Comparison of ENCODE assay signal across 8 mouse cellular contexts in the genomic region with DNA sequence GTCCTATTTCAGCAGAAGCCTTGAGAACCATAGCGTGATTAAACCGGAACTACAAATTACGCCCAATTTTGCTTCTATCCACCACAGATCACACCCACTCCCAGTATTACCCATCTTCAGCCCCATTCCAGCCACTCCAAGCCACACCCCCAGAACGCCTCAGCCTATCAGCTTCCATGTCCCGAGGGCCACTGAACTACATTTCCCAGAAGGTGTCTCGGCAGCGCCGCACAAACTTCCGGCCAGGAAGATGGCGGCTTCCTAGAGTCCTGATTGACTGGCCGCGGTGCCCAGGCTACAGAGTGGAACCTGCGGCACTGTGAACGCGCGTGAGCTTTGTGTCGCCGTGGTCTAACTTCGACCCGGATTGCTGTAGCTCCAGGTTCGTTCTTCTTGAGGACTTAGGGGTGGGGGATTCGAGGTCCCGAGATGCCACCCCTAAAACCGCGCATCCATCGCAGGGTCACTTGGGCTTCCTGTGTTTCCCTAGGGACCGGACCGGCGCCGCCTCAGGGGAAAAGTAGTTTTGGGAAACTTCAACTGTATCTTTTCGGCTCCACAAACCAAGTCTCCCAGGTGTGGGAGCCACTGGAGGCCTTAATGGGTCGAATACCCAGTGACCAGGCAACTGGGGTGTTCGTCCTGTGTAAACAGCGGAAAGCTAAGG. TPM values are rescaled to one million over a fixed set of nuclear protein-coding genes. Genes with fewer than 3 reads are reported as not detected.
DNase-seq lines count a peak whose midpoint lies in the region; ATAC-seq and TF ChIP-seq lines count a peak whose summit lies in the region.

A gene (plus strand): TSS at position 223 of the 667 bp plus-strand sequence.

- no peak for TF ChIP-seq CTCF in kidney, adult 2 months (conservative IDR thresholded peaks at IDR 0.05; ENCODE audit: insufficient read depth, insufficient read length, low read depth, low read length)
- TF ChIP-seq CTCF in spleen, adult 2 months (IDR thresholded peaks at IDR 0.05; ENCODE audit: extremely low read depth, insufficient read depth, insufficient read length, insufficient replicate concordance), result no peak

- no peaks in the 10 kb centered on the region for H3K27me3 ChIP-seq in embryonic facial prominence, embryonic 13.5 days
- H3K27me3 ChIP-seq in kidney, adult 2 months (replicated peaks; ENCODE audit: control insufficient read depth, insufficient read depth, low read length), result no peaks in the 10 kb centered on the region
- no peaks in the 10 kb centered on the region for H3K27me3 ChIP-seq in limb, embryonic 12.5 days
- no peaks in the 10 kb centered on the region for H3K27me3 ChIP-seq in midbrain, embryonic 15.5 days (replicated peaks)
- H3K27me3 ChIP-seq in spleen, adult 2 months (ENCODE audit: control insufficient read depth, insufficient read depth, low read length), result no peaks in the 10 kb centered on the region

- no peak for TF ChIP-seq POLR2A in kidney, adult 2 months (IDR thresholded peaks at IDR 0.05; ENCODE audit: low read depth, low read length)
- peak; percentile 65; the same call in 1 of the 2 replicates for TF ChIP-seq POLR2A in spleen, adult 2 months (IDR thresholded peaks at IDR 0.05; ENCODE audit: low read depth, low read length)

- H3K36me3 ChIP-seq in embryonic facial prominence, embryonic 13.5 days, result peaks cover 25% of the 10 kb centered on the region
- H3K36me3 ChIP-seq in kidney, adult 2 months (ENCODE audit: control insufficient read depth, insufficient read depth, low read length), result no peaks in the 10 kb centered on the region
- peaks cover 25% of the 10 kb centered on the region for H3K36me3 ChIP-seq in limb, embryonic 12.5 days
- peaks cover 11% of the 10 kb centered on the region; the same call in 1 of the 2 replicates for H3K36me3 ChIP-seq in midbrain, embryonic 15.5 days (replicated peaks)
- H3K36me3 ChIP-seq in spleen, adult 2 months (ENCODE audit: control insufficient read depth, insufficient read depth, low read length), result peaks cover 7% of the 10 kb centered on the region; the same call in 1 of the 2 replicates

- 1% methylated on average over 34 of the region's 34 CpGs for WGBS in embryonic facial prominence, embryonic 13.5 days
- under 1% methylated on average over 34 of the region's 34 CpGs for WGBS in kidney, adult 2 months
- under 1% methylated on average over 34 of the region's 34 CpGs for WGBS in limb, embryonic 12.5 days
- under 1% methylated on average over 34 of the region's 34 CpGs for WGBS in midbrain, embryonic 15.5 days
- WGBS in spleen, adult 2 months, result under 1% methylated on average over 34 of the region's 34 CpGs

- ATAC-seq in embryonic facial prominence, embryonic 13.5 days (ENCODE audit: insufficient number of reproducible peaks, insufficient read depth, low FRiP score, low TSS enrichment, low read depth), result peak; percentile 93
- peak; percentile 89 for ATAC-seq in limb, embryonic 12.5 days (ENCODE audit: insufficient number of reproducible peaks, insufficient read depth, low FRiP score, low TSS enrichment, low read depth)
- ATAC-seq in midbrain, embryonic 15.5 days (replicated peaks), result peak; percentile 98

- H3K9me3 ChIP-seq in embryonic facial prominence, embryonic 13.5 days, result no peaks in the 10 kb centered on the region
- H3K9me3 ChIP-seq in limb, embryonic 12.5 days, result no peaks in the 10 kb centered on the region
- no peaks in the 10 kb centered on the region for H3K9me3 ChIP-seq in midbrain, embryonic 15.5 days

- H3K4me3 ChIP-seq in embryonic facial prominence, embryonic 13.5 days, result peak within 1 kb of the TSS; percentile 81
- peak within 1 kb of the TSS; percentile 75 for H3K4me3 ChIP-seq in kidney, adult 2 months (ENCODE audit: insufficient read depth, low read depth, low read length)
- H3K4me3 ChIP-seq in limb, embryonic 12.5 days (replicated peaks), result peak within 1 kb of the TSS; percentile 79
- peak within 1 kb of the TSS; percentile 75 for H3K4me3 ChIP-seq in midbrain, embryonic 15.5 days
- peak within 1 kb of the TSS; percentile 75 for H3K4me3 ChIP-seq in spleen, adult 2 months (ENCODE audit: extremely low read depth, insufficient read depth, insufficient read length)

- H3K9ac ChIP-seq in embryonic facial prominence, embryonic 13.5 days, result peak within 1 kb of the TSS; percentile 84
- H3K9ac ChIP-seq in limb, embryonic 12.5 days (replicated peaks), result peak within 1 kb of the TSS; percentile 81
- peak within 1 kb of the TSS; percentile 55 for H3K9ac ChIP-seq in midbrain, embryonic 15.5 days

- H3K27ac ChIP-seq in embryonic facial prominence, embryonic 13.5 days, result peak within 1 kb of the TSS; percentile 66
- H3K27ac ChIP-seq in kidney, adult 2 months (ENCODE audit: insufficient read depth, low read depth, low read length), result peak within 1 kb of the TSS; percentile 82
- peak within 1 kb of the TSS; percentile 45 for H3K27ac ChIP-seq in limb, embryonic 12.5 days
- peak within 1 kb of the TSS; percentile 73 for H3K27ac ChIP-seq in midbrain, embryonic 15.5 days
- peak within 1 kb of the TSS; percentile 44 for H3K27ac ChIP-seq in spleen, adult 2 months (ENCODE audit: insufficient read depth, low read length)

- DNase-seq in 3T3-L1 (ENCODE audit: low read depth, low spot score), result peak; percentile 100
- DNase-seq in adrenal gland, postnatal 36 days, result peak; percentile 94 to 95
- DNase-seq in heart, adult 18-20 months, result peak; percentile 94 to 98
- DNase-seq in kidney, adult 2 months, result peak; percentile 98
- peak; percentile 80 to 89 for DNase-seq in spleen, adult 2 months (ENCODE audit: low read depth in 1 of 2, low spot score in 2 of 2)

- H3K4me2 ChIP-seq in embryonic facial prominence, embryonic 13.5 days, result peak within 1 kb of the TSS; percentile 92
- peak within 1 kb of the TSS; percentile 93 for H3K4me2 ChIP-seq in limb, embryonic 12.5 days
- peak within 1 kb of the TSS; percentile 89 for H3K4me2 ChIP-seq in midbrain, embryonic 15.5 days

- H3K4me1 ChIP-seq in embryonic facial prominence, embryonic 13.5 days, result peaks cover 8% of the 10 kb centered on the region
- H3K4me1 ChIP-seq in kidney, adult 2 months (ENCODE audit: control insufficient read depth, insufficient read depth, low read length), result peaks cover 5% of the 10 kb centered on the region; the same call in 1 of the 2 replicates
- peaks cover 12% of the 10 kb centered on the region for H3K4me1 ChIP-seq in limb, embryonic 12.5 days (replicated peaks)
- H3K4me1 ChIP-seq in midbrain, embryonic 15.5 days, result peaks cover 13% of the 10 kb centered on the region
- peaks cover 8% of the 10 kb centered on the region; the same call in 1 of the 2 replicates for H3K4me1 ChIP-seq in spleen, adult 2 months (ENCODE audit: control insufficient read depth, insufficient read depth, insufficient read length)

RNA-seq across cellular contexts. Expression of the gene that starts here (rescaled TPM):
- 100 to 1,000 TPM in 1 of 2 experiments, 10 to 100 TPM in 1; 90.6 to 102 TPM for total RNA-seq in adrenal gland, postnatal 36 days (2021)
- 88.9 and 104 TPM in 2 replicates for polyA plus RNA-seq in embryonic facial prominence, embryonic 13.5 days (2015; fragmentation: Nextera tagmentation; extraction: Ambion mirVana)
- total RNA-seq in heart, adult 18-20 months (2021), result 10 to 100 TPM; 67.9 to 69.8 TPM
- polyA plus RNA-seq in kidney, adult 2 months (2012; rRNA removed), result 153 and 162 TPM in 2 replicates
- polyA plus RNA-seq in limb, embryonic 12.5 days (2016; fragmentation: Nextera tagmentation; extraction: Ambion mirVana), result 96.9 TPM in 2 replicates
- 101 and 102 TPM in 2 replicates for polyA plus RNA-seq in midbrain, embryonic 15.5 days (2015; fragmentation: Nextera tagmentation; extraction: Ambion mirVana)
- polyA plus RNA-seq in spleen, adult 2 months (2012; rRNA removed), result 104 and 128 TPM in 2 replicates

Comparison
In these comparisons a context has a peak if more than half of its experiments do, and no peak if none do; other contexts are left out.
1. Peak in every context shown above with its lines: DNase-seq, ATAC-seq, H3K4me3 ChIP-seq and H3K27ac ChIP-seq.